Mouse (Mus musculus) midbrain, embryonic 12.5 days (tissue): ENCODE measurements at regions not wholly inside any gene's neighbourhood (a gene's known extent, or its start where the extent isn't known, plus 50 kb on each side); places are given as distances from the start of the nearest gene placed in this dataset.
A peak's percentile ranks its signal among the peaks of the same experiment; 100 is the strongest.

Experiments used
- ATAC-seq: fragments of 200-750 bp; cut with Nextera tagmentation; 2 replicates; pipeline ENCODE4 v1.8.0; 2017; ENCODE audit warnings: low read depth, moderate TSS enrichment, moderate library complexity; ENCODE audit not compliant: low FRiP score
- H3K27ac ChIP-seq: fragments of 300-500 bp; sonication (generic); replicated peaks from 2 replicates; pipeline ENCODE4 v1.5.1; 2016; ENCODE audit warnings: mild to moderate bottlenecking
- H3K27me3 ChIP-seq: fragments of 300-500 bp; sonication (generic); 2 replicates; pipeline ENCODE4 v1.6.1; 2016; ENCODE audit warnings: mild to moderate bottlenecking
- H3K36me3 ChIP-seq: fragments of 300-500 bp; sonication (generic); 2 replicates; pipeline ENCODE4 v1.6.1; 2016
- H3K4me1 ChIP-seq: fragments of 300-500 bp; sonication (generic); 2 replicates; pipeline ENCODE4 v1.6.1; 2016
- H3K4me2 ChIP-seq: fragments of 300-500 bp; sonication (generic); replicated peaks from 2 replicates; pipeline ENCODE4 v1.6.1; 2016; ENCODE audit warnings: mild to moderate bottlenecking, moderate library complexity
- H3K4me3 ChIP-seq: fragments of 300-500 bp; sonication (generic); 2 replicates; pipeline ENCODE4 v1.5.1; 2016; ENCODE audit warnings: mild to moderate bottlenecking
- H3K9ac ChIP-seq: fragments of 300-500 bp; sonication (generic); replicated peaks from 2 replicates; pipeline ENCODE4 v1.6.1; 2016; ENCODE audit warnings: mild to moderate bottlenecking, moderate library complexity
- H3K9me3 ChIP-seq: fragments of 300-500 bp; sonication (generic); 2 replicates; pipeline ENCODE4 v1.6.1; 2016; ENCODE audit warnings: mild to moderate bottlenecking
- WGBS: fragments of 180-500 bp; shearing (Covaris S2); methylation state at CpG from one replicate; pipeline ENCODE4 v1.1.7; 2016; 5-methylcytosine and 5-hydroxymethylcytosine counted together

- no peak overlapping the region for H3K27ac ChIP-seq
- no peak overlapping the region for H3K4me3 ChIP-seq
- peaks cover 17% of the 10 kb centered on the region; the same call in 1 of the 2 replicates for H3K4me1 ChIP-seq
- no peak overlapping the region for H3K9ac ChIP-seq
- 78% methylated on average over 7 of the region's 7 CpGs for WGBS
- H3K9me3 ChIP-seq: peaks cover 3% of the 10 kb centered on the region; the same call in 1 of the 2 replicates
- H3K4me2 ChIP-seq: no peak overlapping the region
- no peaks in the 10 kb centered on the region for H3K36me3 ChIP-seq
- peaks cover under 1% of the 10 kb centered on the region; the same call in 1 of the 2 replicates for H3K27me3 ChIP-seq
- ATAC-seq: no peak
These were observed 146.8 kb upstream of the Lyplal1 start for GRCm38 (mm10) chr1:186263955-186264354.

DNA sequence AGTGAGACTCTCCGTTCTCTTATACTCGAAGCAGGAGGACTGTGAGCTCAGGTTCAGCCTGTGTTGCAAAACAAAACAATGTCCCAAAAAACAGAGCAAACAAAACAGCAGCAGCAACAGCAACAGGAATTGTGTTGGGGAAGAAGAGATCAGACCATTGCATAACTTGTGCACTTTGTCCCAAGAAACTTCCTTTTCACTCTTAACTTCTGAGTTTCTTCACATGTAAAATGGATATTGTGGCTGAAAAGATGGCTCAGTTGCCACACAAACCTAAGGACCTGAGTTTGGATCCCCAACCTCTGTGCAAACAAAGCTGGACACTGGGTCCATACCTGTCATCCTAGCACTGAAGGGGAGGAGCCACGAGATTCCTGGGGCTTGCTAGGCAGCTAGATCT, 146.1 kb upstream of the Lyplal1 start:
- Histone ChIP-seq H3K9ac (no peak overlapping the region), H3K4me3 (no peak overlapping the region), H3K27ac (no peak overlapping the region), H3K4me2 (no peak overlapping the region), H3K4me1 (peaks cover 17% of the 10 kb centered on the region; the same call in 1 of the 2 replicates), H3K27me3 (peaks cover 6% of the 10 kb centered on the region; the same call in 1 of the 2 replicates), H3K36me3 (no peaks in the 10 kb centered on the region), H3K9me3 (peaks cover 3% of the 10 kb centered on the region; the same call in 1 of the 2 replicates)
- ATAC-seq: no peak
- WGBS: 81% methylated on average over 3 of the region's 3 CpGs

DNA sequence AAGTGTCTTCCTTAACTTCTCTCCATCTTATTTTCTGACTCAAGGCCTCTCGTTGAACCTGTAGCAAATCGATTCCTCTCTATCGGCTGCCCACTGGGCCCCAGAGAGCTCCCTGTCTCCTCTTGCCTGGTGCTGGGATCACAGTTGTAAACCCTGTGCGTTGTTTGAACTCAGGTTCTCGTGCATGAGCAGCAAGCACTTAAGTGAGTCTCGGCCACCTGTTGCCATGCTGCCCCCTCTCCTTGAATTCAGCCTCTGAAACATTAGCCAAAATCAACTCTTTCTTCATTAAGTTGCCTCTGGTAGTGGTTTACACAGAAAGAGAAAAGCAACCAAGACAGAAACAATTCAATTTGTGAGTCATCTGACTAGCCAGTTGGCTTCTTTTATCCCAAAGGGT, 144.9 kb upstream of the Lyplal1 start:
- no peak overlapping the region for H3K4me3 ChIP-seq
- no peaks in the 10 kb centered on the region for H3K36me3 ChIP-seq
- H3K27ac ChIP-seq: no peak overlapping the region
- 62% methylated on average over 6 of the region's 6 CpGs for WGBS
- H3K4me1 ChIP-seq: peaks cover 23% of the 10 kb centered on the region; the same call in 1 of the 2 replicates
- H3K27me3 ChIP-seq: peaks cover 6% of the 10 kb centered on the region; the same call in 1 of the 2 replicates
- H3K4me2 ChIP-seq: no peak overlapping the region
- peaks cover 3% of the 10 kb centered on the region; the same call in 1 of the 2 replicates for H3K9me3 ChIP-seq
- no peak for ATAC-seq
- no peak overlapping the region for H3K9ac ChIP-seq

DNA sequence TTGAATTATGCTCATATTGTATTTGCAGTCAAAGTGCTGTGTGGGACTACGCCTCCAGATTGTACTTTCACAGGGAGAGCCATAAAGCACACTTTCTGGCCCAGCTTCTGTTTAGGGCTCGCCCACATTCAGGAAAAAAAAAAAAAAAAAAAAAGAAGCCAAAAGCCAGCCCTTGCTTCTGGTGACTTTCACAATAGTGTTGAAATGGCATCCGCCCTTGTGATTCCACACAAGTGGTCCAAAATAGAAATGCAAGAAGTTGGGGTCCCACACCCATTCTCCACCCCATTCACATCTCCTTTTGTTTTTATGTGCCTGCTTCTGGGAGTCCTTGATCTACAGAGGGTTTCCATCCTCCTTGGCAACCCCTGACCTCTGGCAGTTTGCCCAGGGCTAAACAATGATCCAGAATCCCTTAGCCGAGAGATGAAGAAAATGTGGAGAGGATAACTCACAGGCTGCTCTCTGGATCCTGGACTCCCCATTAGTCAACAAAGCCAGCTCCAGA, 144.3 kb upstream of the Lyplal1 start:
- H3K4me3 ChIP-seq: no peak overlapping the region
- ATAC-seq: 0 out of 2 replicates have a peak, but pooled peaks have one; percentile 44
- 22% methylated on average over 4 of the region's 4 CpGs for WGBS
- no peak overlapping the region for H3K9ac ChIP-seq
- no peak overlapping the region for H3K4me2 ChIP-seq
- H3K27me3 ChIP-seq: peaks cover 6% of the 10 kb centered on the region; the same call in 1 of the 2 replicates
- no peak overlapping the region for H3K27ac ChIP-seq
- no peaks in the 10 kb centered on the region for H3K36me3 ChIP-seq
- peaks cover 3% of the 10 kb centered on the region; the same call in 1 of the 2 replicates for H3K9me3 ChIP-seq
- H3K4me1 ChIP-seq: peaks cover 23% of the 10 kb centered on the region; the same call in 1 of the 2 replicates

- peaks cover 23% of the 10 kb centered on the region for H3K4me1 ChIP-seq
- 10% methylated on average over 1 of the region's 1 CpGs for WGBS
- H3K27me3 ChIP-seq: peaks cover 6% of the 10 kb centered on the region
- no peak overlapping the region for H3K4me3 ChIP-seq
- H3K36me3 ChIP-seq: no peaks in the 10 kb centered on the region
- H3K27ac ChIP-seq: peak overlapping the region; percentile 31; the same call in 1 of the 2 replicates
- peak; percentile 59 for ATAC-seq
- H3K4me2 ChIP-seq: no peak overlapping the region
- H3K9me3 ChIP-seq: no peaks in the 10 kb centered on the region
- no peak overlapping the region for H3K9ac ChIP-seq
These were observed 140.5 kb upstream of the Lyplal1 start for GRCm38 (mm10) chr1:186257611-186258010.

GRCm38 (mm10) chr1:186255476-186256080, 138.5 kb upstream of the Lyplal1 start:
- Histone ChIP-seq H3K27ac (no peak overlapping the region), H3K27me3 (peaks cover 10% of the 10 kb centered on the region), H3K36me3 (no peaks in the 10 kb centered on the region), H3K9me3 (no peaks in the 10 kb centered on the region), H3K9ac (no peak overlapping the region), H3K4me2 (no peak overlapping the region), H3K4me3 (no peak overlapping the region), H3K4me1 (peaks cover 15% of the 10 kb centered on the region)
- WGBS: 60% methylated on average over 8 of the region's 8 CpGs
- no peak for ATAC-seq

DNA sequence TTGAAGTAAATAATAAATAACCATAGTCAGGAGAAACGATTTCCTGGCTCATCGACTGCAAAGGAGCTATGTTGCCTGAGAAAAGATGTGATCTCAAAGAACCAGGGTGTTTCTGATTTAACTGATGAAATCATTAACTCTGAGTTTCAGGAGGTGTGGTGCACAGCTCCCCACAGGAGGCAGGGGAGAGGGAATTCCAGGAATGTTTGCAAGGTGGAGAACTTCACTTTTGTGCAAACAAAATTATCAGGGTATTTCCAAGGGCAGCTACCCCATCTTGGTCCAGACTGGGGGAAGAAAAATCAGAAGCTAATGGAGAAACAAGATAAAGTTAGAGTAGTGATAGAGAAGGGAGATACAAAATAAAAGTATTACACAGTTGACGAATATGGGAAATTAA, 137.4 kb upstream of the Lyplal1 start:
- H3K4me1 ChIP-seq: peaks cover 15% of the 10 kb centered on the region
- no peak for ATAC-seq
- peaks cover 10% of the 10 kb centered on the region for H3K27me3 ChIP-seq
- 79% methylated on average over 3 of the region's 3 CpGs for WGBS
- H3K4me3 ChIP-seq: no peak overlapping the region
- H3K4me2 ChIP-seq: no peak overlapping the region
- H3K9ac ChIP-seq: no peak overlapping the region
- no peaks in the 10 kb centered on the region for H3K36me3 ChIP-seq
- H3K9me3 ChIP-seq: no peaks in the 10 kb centered on the region
- H3K27ac ChIP-seq: no peak overlapping the region

DNA sequence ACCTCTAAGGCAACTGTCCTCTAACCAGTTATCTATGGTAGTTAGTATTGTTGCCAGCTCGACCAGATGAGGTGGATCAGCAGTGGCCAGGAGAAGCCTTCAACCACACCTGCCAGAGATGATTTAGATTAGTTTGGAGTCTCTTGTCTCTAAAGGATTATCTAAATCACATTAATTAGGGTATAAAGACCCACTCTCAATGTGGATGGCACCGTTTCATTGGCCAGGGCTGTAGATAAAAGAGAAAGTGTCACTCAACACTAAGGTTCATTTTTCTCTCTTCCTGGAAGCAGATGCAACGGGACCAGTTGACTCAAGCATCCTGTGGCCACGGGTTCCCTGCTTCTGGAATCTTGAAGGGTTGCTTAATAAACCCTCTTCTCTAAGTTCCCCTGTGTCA, 135.4 kb upstream of the Lyplal1 start:
- no peak overlapping the region for H3K27ac ChIP-seq
- no peaks in the 10 kb centered on the region for H3K9me3 ChIP-seq
- peaks cover 13% of the 10 kb centered on the region for H3K4me1 ChIP-seq
- H3K4me2 ChIP-seq: no peak overlapping the region
- no peak overlapping the region for H3K9ac ChIP-seq
- WGBS: 74% methylated on average over 4 of the region's 4 CpGs
- H3K4me3 ChIP-seq: no peak overlapping the region
- peaks cover 4% of the 10 kb centered on the region for H3K27me3 ChIP-seq
- no peaks in the 10 kb centered on the region for H3K36me3 ChIP-seq
- ATAC-seq: no peak

- H3K9ac ChIP-seq: no peak overlapping the region
- H3K9me3 ChIP-seq: no peaks in the 10 kb centered on the region
- no peak overlapping the region for H3K27ac ChIP-seq
- H3K4me1 ChIP-seq: peaks cover 3% of the 10 kb centered on the region; the same call in 1 of the 2 replicates
- H3K36me3 ChIP-seq: no peaks in the 10 kb centered on the region
- no peak overlapping the region for H3K4me2 ChIP-seq
- no peak overlapping the region for H3K4me3 ChIP-seq
- H3K27me3 ChIP-seq: peaks cover 4% of the 10 kb centered on the region
- WGBS: 32% methylated on average over 4 of the region's 4 CpGs
- ATAC-seq: peak; percentile 23; the same call in 1 of the 2 replicates
These were observed 133.2 kb upstream of the Lyplal1 start for GRCm38 (mm10) chr1:186250316-186250715.

- Histone ChIP-seq H3K27ac (no peak overlapping the region), H3K9me3 (no peaks in the 10 kb centered on the region), H3K4me2 (no peak overlapping the region), H3K27me3 (peaks cover 4% of the 10 kb centered on the region), H3K4me3 (no peak overlapping the region), H3K36me3 (no peaks in the 10 kb centered on the region), H3K9ac (no peak overlapping the region), H3K4me1 (peaks cover 3% of the 10 kb centered on the region; the same call in 1 of the 2 replicates)
- no peak for ATAC-seq
- WGBS: 98% methylated on average over 4 of the region's 4 CpGs
These were observed 132.1 kb upstream of the Lyplal1 start for GRCm38 (mm10) chr1:186249214-186249613.

DNA sequence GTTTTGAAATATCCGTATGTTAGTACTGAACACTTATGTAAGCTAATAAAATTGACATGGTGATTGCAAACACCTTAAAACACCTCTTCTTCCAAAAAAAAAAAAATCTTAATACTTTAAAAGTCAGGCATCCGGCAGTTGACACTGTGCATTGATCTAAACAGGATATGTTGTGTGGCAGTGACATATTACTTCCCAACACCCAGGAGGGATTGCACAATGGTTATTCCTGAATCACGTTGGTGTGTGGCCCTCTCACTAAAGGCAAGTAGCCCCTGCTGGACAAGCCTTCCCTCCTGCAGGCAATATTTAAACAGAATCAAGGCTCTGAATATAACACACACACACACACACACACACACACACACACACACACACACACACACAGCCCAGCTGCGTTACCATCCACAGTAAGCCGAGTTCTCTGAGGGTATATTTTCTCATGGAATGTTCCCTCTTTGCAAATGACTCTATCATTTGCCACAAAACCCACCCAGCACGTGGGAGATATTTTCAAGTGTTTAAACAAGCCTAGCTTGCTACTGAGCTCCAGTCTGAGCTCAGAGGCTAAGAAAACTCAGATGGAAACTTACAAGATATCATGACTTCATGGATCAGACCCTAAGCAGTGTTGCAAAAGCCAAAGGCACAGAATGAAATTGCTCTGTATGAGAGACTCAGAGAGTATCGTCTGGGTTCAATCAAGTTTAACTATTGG, 128.8 kb upstream of the Lyplal1 start:
- Histone ChIP-seq H3K27me3 (no peaks in the 10 kb centered on the region), H3K9me3 (no peaks in the 10 kb centered on the region), H3K27ac (no peak overlapping the region), H3K4me2 (no peak overlapping the region), H3K4me1 (no peaks in the 10 kb centered on the region; the same call in 1 of the 2 replicates), H3K36me3 (no peaks in the 10 kb centered on the region), H3K4me3 (no peak overlapping the region), H3K9ac (no peak overlapping the region)
- WGBS: 79% methylated on average over 7 of the region's 7 CpGs
- no peak for ATAC-seq

DNA sequence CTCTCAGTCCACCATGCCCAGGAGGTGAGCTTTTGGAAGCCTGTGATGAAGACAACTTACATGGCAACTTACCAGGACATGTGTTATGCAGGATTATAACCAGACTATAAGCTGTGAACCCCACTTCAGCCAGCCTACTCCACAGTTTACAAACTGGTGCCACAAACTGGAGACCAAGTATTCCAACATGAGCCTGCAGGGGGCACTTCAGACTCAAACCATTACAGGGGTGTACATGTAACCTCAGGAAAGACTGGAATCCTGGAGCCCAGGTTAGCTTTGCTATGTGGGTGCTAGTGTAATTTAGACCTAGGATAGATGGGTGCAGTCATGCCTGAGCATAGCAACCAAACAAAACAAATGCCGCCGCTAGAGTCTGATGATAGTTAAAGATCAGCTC, 124.0 kb upstream of the Lyplal1 start:
- Histone ChIP-seq H3K9me3 (no peaks in the 10 kb centered on the region), H3K27ac (no peak overlapping the region), H3K9ac (no peak overlapping the region), H3K36me3 (no peaks in the 10 kb centered on the region), H3K4me1 (no peaks in the 10 kb centered on the region), H3K27me3 (no peaks in the 10 kb centered on the region), H3K4me2 (no peak overlapping the region), H3K4me3 (no peak overlapping the region)
- 100% methylated on average over 2 of the region's 2 CpGs for WGBS
- no peak for ATAC-seq
